Mouse (Mus musculus) ES-E14 (cell line): Measurements from ENCODE around the gene Zfp493. TPM values are rescaled to one million over a fixed set of nuclear protein-coding genes. Genes with fewer than 3 reads are reported as not detected.
"Not testable (repeated sequence)": the region's sequence is repeated elsewhere in the genome, so short reads cannot be mapped to it uniquely, and the experiment has no call there.

Source experiments
- DNase-seq: peaks from one replicate; pipeline ENCODE4 v3.0.0-alpha.2; 2013; ENCODE audit warnings: low read depth, low spot score
- H3K27ac ChIP-seq: 2 replicates; pipeline ENCODE4 v1.5.1; 2012; ENCODE audit warnings: low read depth, mild to moderate bottlenecking, low read length, moderate library complexity, mixed read lengths; ENCODE audit not compliant: poor library complexity, insufficient read depth, severe bottlenecking
- H3K36me3 ChIP-seq: 2 replicates; pipeline ENCODE4 v1.6.1; 2012; ENCODE audit warnings: mild to moderate bottlenecking, low read length, moderate library complexity, mixed read lengths; ENCODE audit not compliant: control insufficient read depth, poor library complexity, insufficient read depth, severe bottlenecking
- H3K4me1 ChIP-seq, 2 experiments: fragments of 150-350 bp in 1 of 2; sonication (generic) in 1 of 2; 2 replicates each; pipeline ENCODE4 v1.6.1; 2012; ENCODE audit warnings: low read length in 2 of 2, mild to moderate bottlenecking in 1 of 2, mixed read lengths in 1 of 2; ENCODE audit not compliant: control insufficient read depth in 2 of 2, insufficient read depth in 2 of 2, poor library complexity in 1 of 2
- H3K4me3 ChIP-seq, 2 experiments: fragments of 150-350 bp in 1 of 2; sonication (generic) in 1 of 2; 2 replicates each; pipeline ENCODE4 v1.5.1; 2012; ENCODE audit warnings: low read length in 2 of 2, low read depth in 1 of 2, mild to moderate bottlenecking in 1 of 2, mixed read lengths in 1 of 2; ENCODE audit not compliant: insufficient read depth in 1 of 2, poor library complexity in 1 of 2, severe bottlenecking in 1 of 2
- H3K9ac ChIP-seq: 2 replicates; pipeline ENCODE4 v1.6.1; 2012; ENCODE audit warnings: low read depth, mild to moderate bottlenecking, low read length, mixed read lengths; ENCODE audit not compliant: poor library complexity, insufficient read depth, severe bottlenecking
- H3K9me3 ChIP-seq: fragments of 150-350 bp; sonication (generic); 2 replicates; pipeline ENCODE4 v1.6.1; 2012; ENCODE audit warnings: low read depth, mild to moderate bottlenecking, low read length; ENCODE audit not compliant: control insufficient read depth, insufficient read depth
- CHD2 ChIP-seq: IDR thresholded peaks from 2 replicates; pipeline ENCODE4 v1.6.1; 2014; ENCODE audit warnings: mild to moderate bottlenecking, low read depth, low read length, inconsistent platforms
- HCFC1 ChIP-seq: IDR thresholded peaks from 2 replicates; pipeline ENCODE4 v1.6.1; 2012; ENCODE audit warnings: low read length, inconsistent platforms, borderline replicate concordance; ENCODE audit not compliant: insufficient read depth
- MAFK ChIP-seq: IDR thresholded peaks from 2 replicates; pipeline ENCODE4 v1.6.1; 2014; ENCODE audit warnings: mild to moderate bottlenecking, low read depth, low read length, inconsistent platforms; ENCODE audit not compliant: insufficient read depth
- ZC3H11A ChIP-seq: IDR thresholded peaks from 2 replicates; pipeline ENCODE4 v1.6.1; 2012; ENCODE audit warnings: low read depth, mild to moderate bottlenecking, inconsistent platforms, low read length, borderline replicate concordance
- ZNF384 ChIP-seq: IDR thresholded peaks from 2 replicates; pipeline ENCODE4 v1.6.1; 2012; ENCODE audit warnings: low read depth, low read length, inconsistent platforms
- in situ Hi-C, 2 experiments: fragments of 600-800 bp; cut with MboI; formaldehyde crosslinking; loops; one replicate each; pipeline ENCODE4 v1.15.1; 2025; ENCODE audit warnings: low sequenced_read_pairs in 2 of 2, inconsistent platforms in 1 of 2; ENCODE audit not compliant: unreplicated experiment in 2 of 2
- total RNA-seq: library from RNA; depleted of rRNA; stranded (reverse); fragments of 300-350 nt; gene quantifications from 2 replicates; pipeline ENCODE4 v1.2.3, GENCODE M21; 2012; rRNA removed

Gene Zfp493
- 6.1 and 6.4 TPM in 2 replicates for total RNA-seq

- Histone ChIP-seq H3K36me3 (no peaks in the 10 kb centered on the region), H3K4me1 (0 out of 4 replicates have a peak, but pooled peaks cover 0 to 2% of the 10 kb centered on the region in 2 experiments), H3K9ac (peak within 1 kb of the TSS; percentile 77), H3K4me3 (peak within 1 kb of the TSS; percentile 83 to 92), H3K9me3 (no peaks in the 10 kb centered on the region), H3K27ac (peak within 1 kb of the TSS; percentile 15; the same call in 1 of the 2 replicates)
- peak; percentile 77 for DNase-seq
- in situ Hi-C loops = no loop called here
- TF ChIP-seq MAFK (no peak), HCFC1 (peak; percentile 88)
Observed at GRCm38 (mm10) chr13:67779265-67780221, at the start of gene Zfp493. Gene Zfp493, plus strand, starts transcription at chr13:67779693.

- H3K9me3 ChIP-seq, DNase-seq, H3K27ac ChIP-seq, H3K9ac ChIP-seq, in situ Hi-C loops, H3K4me1 ChIP-seq, H3K4me3 ChIP-seq, H3K36me3 ChIP-seq: not testable (repeated sequence)
Observed at GRCm38 (mm10) chr13:67734391-67734790, 45.1 kb upstream of the Zfp493 start.

- TF ChIP-seq ZNF384 (no peak), ZC3H11A (no peak), HCFC1 (no peak), MAFK (no peak), CHD2 (no peak)
- H3K4me1 ChIP-seq = peaks cover 0 to 5% of the 10 kb centered on the region in 2 experiments; a peak in 3 of 4 replicates
- H3K9me3 ChIP-seq = no peaks in the 10 kb centered on the region
- H3K9ac ChIP-seq = peak overlapping the region; percentile 25; the same call in 1 of the 2 replicates
- H3K36me3 ChIP-seq = no peaks in the 10 kb centered on the region
- in situ Hi-C loops = no loop called here
- DNase-seq = no peak
- no peak overlapping the region for H3K27ac ChIP-seq
- H3K4me3 ChIP-seq = peak overlapping the region; percentile 45 to 59
Observed at GRCm38 (mm10) chr13:67742941-67743340, 36.6 kb upstream of the Zfp493 start.

- peaks cover 0 to 5% of the 10 kb centered on the region in 2 experiments; a peak in 3 of 4 replicates for H3K4me1 ChIP-seq
Observed at GRCm38 (mm10) chr13:67743896-67744295, 35.6 kb upstream of the Zfp493 start.

More at GRCm38 (mm10) chr13:67743896-67744295, 35.6 kb upstream of the Zfp493 start:
- DNase-seq = no peak
- TF ChIP-seq HCFC1 = no peak
- TF ChIP-seq ZNF384 = no peak
- TF ChIP-seq MAFK = no peak
- no peak for TF ChIP-seq CHD2
- TF ChIP-seq ZC3H11A = no peak
- no peak overlapping the region for H3K9ac ChIP-seq
- H3K4me3 ChIP-seq = peak overlapping the region in 1 of 2 experiments; percentile 59; a peak in 2 of 4 replicates
- no peaks in the 10 kb centered on the region for H3K36me3 ChIP-seq
- no peaks in the 10 kb centered on the region for H3K9me3 ChIP-seq
- peak overlapping the region; percentile 2; the same call in 1 of the 2 replicates for H3K27ac ChIP-seq
- in situ Hi-C loops = no loop called here
